Mouse (Mus musculus): ENCODE data around the gene Dmtf1. TPM values are rescaled to one million over a fixed set of nuclear protein-coding genes. Genes with fewer than 3 reads are reported as not detected.
"Not testable (repeated sequence)": the region's sequence is repeated elsewhere in the genome, so short reads cannot be mapped to it uniquely, and the experiment has no call there.

Dmtf1 gene
- total RNA-seq (2017) = 50.0 and 54.4 TPM in 2 replicates

- ATAC-seq (replicated peaks; ENCODE audit: low read depth, poor library complexity, severe bottlenecking) = peak; percentile 93
Observed at GRCm38 (mm10) chr5:9161456-9162041, at the start of gene Dmtf1. Dmtf1 (minus strand) TSS chr5:9161776.

DNA sequence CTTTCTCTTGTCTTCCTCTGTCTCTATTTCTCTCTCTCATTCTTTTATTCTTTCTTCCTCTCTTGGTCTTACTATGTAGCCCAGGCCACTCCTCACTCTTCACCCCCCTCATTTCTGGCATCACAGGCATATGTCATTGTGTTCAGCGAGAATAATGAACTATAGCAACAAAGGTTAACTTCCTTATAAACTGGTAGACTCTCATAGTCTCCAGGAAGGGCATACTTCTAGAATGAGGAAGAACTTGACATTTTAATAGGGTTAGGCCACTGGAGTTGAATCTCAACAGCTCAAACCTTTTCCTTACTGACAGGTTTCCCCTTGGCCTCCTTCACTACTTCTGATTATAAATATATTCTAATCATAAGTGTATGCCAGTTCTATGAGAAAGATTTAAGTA is 24.9 kb upstream of the Dmtf1 start:
- 0 out of 2 replicates have a peak, but pooled peaks have one; percentile 54 for ATAC-seq (replicated peaks; ENCODE audit: low read depth, poor library complexity, severe bottlenecking)

- ATAC-seq (replicated peaks; ENCODE audit: low read depth, poor library complexity, severe bottlenecking) = no peak
Observed at GRCm38 (mm10) chr5:9173295-9173694, 11.7 kb upstream of the Dmtf1 start.

GRCm38 (mm10) chr5:9169328-9170005 is 7.9 kb upstream of the Dmtf1 start:
- peak; percentile 90 for ATAC-seq (replicated peaks; ENCODE audit: low read depth, poor library complexity, severe bottlenecking)

- no peak for ATAC-seq (replicated peaks; ENCODE audit: low read depth, poor library complexity, severe bottlenecking)
Observed at GRCm38 (mm10) chr5:9166366-9166765, 4.8 kb upstream of the Dmtf1 start.

DNA sequence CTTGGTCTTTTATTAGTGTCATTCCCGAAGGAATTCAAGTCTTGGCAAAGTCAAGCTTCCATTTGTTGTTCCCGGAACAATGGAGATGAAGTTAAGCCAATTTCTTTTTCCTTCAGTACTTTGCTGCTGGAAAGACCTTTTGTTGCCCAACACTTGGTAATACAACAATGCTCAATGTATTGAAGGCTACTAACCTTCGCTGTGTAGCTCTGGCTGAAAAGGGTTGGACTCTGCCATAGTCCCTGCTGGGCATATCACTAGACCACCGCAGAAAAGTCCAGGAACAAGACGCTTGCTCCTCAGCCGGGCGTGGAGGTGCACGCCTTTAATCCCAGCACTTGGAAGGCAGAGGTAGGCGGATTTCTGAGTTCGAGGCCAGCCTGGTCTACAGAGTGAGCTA is 3.6 kb upstream of the Dmtf1 start:
- ATAC-seq (replicated peaks; ENCODE audit: low read depth, poor library complexity, severe bottlenecking) = not testable (repeated sequence)

GRCm38 (mm10) chr5:9163411-9163810 is 1.8 kb upstream of the Dmtf1 start:
- ATAC-seq (replicated peaks; ENCODE audit: low read depth, poor library complexity, severe bottlenecking) = no peak

- 0 out of 2 replicates have a peak, but pooled peaks have one; percentile 31 for ATAC-seq (replicated peaks; ENCODE audit: low read depth, poor library complexity, severe bottlenecking)
Observed at GRCm38 (mm10) chr5:9162088-9162487, 512 bp upstream of the Dmtf1 start.

- ATAC-seq (replicated peaks; ENCODE audit: low read depth, poor library complexity, severe bottlenecking) = peak; percentile 12
Observed at GRCm38 (mm10) chr5:9160831-9161455, 633 bp downstream of the Dmtf1 start.

DNA sequence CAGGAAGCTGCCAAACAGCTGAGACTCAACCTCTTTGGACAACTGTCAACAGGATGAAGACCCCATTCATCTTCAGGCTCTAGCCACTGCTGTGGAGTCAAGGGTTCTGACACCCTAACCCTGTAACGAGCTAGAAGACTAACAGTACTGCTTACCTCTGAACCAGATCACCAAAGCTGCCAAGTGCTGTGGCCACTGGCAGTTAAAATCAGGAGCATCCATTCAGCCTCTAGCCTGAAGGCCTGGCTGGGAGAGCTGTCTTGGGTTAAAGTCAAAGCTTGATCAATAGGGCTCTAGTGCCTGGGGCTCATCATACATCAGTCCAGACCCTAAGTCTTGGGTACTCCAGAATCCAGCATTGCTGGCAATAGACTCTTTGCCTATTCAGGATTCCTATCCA is 4.2 kb downstream of the Dmtf1 start:
- no peak for ATAC-seq (replicated peaks; ENCODE audit: low read depth, poor library complexity, severe bottlenecking)

- ATAC-seq (replicated peaks; ENCODE audit: low read depth, poor library complexity, severe bottlenecking) = no peak
Observed at GRCm38 (mm10) chr5:9156746-9157145, 4.8 kb downstream of the Dmtf1 start.

- no peak for ATAC-seq (replicated peaks; ENCODE audit: low read depth, poor library complexity, severe bottlenecking)
Observed at GRCm38 (mm10) chr5:9149273-9149850, 12.2 kb downstream of the Dmtf1 start.

GRCm38 (mm10) chr5:9142376-9142775 is 19.2 kb downstream of the Dmtf1 start:
- no peak for ATAC-seq (replicated peaks; ENCODE audit: low read depth, poor library complexity, severe bottlenecking)

- ATAC-seq (replicated peaks; ENCODE audit: low read depth, poor library complexity, severe bottlenecking) = peak; percentile 95
Observed at GRCm38 (mm10) chr5:9140724-9141123, 20.9 kb downstream of the Dmtf1 start.

DNA sequence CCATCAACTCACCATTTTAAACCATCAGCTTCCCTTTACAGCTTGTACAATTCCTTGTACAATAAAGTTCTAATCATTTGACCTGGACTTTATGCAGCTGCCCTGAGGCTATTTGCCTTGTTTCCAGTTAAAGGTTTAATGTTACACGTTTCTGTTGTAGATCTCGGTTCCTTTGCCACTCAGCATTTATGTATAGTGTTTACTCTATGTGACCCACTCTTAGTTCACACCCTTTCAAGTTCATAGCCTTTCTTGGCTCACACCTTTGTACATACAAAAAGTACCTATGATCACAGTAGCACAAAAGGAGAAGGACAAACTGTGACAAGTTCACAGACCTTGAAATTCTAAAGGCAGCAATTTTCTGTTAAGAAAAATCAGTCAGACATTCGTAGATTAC is 26.0 kb downstream of the Dmtf1 start:
- no peak for ATAC-seq (replicated peaks; ENCODE audit: low read depth, poor library complexity, severe bottlenecking)

- ATAC-seq (replicated peaks; ENCODE audit: low read depth, poor library complexity, severe bottlenecking) = no peak
Observed at GRCm38 (mm10) chr5:9131786-9132185, 29.8 kb downstream of the Dmtf1 start.

DNA sequence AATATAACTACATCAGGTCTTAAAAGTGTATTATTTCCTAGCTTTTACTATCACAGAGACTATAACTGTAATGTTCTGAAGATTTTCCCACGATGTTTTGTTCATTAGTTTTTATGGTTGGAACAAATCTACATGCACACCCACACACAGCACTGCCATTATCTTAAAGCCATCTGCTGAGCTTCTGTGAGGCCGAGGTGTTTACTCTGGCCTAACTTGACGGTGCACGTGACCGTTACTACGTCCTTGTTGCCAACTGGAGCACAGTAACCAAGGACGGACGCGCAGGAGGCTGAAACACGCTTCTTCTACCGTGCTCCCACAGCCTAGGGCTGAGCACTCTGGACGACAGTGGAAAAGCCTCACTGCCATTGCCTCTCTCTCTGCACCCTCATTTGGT is 33.0 kb downstream of the Dmtf1 start:
- no peak for ATAC-seq (replicated peaks; ENCODE audit: low read depth, poor library complexity, severe bottlenecking)

DNA sequence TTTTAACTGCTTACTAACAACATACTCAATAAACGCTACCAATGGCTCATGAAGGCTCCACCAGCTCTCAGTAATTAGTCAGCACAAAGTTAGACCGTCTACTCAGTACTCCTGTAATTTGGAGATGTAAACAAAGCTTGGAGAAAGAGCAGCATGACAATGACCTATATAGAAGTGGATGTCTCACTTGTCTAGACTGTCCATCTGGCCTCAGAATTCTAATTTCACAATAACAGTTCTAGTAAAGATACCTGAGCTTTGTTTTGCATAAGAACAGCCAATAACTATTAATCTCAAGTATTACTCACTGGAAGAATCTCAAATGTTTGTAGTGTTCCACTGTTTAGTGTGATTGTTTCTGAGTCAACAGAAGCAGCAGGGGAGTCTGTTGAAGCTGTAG is 37.4 kb downstream of the Dmtf1 start:
- no peak for ATAC-seq (replicated peaks; ENCODE audit: low read depth, poor library complexity, severe bottlenecking)

DNA sequence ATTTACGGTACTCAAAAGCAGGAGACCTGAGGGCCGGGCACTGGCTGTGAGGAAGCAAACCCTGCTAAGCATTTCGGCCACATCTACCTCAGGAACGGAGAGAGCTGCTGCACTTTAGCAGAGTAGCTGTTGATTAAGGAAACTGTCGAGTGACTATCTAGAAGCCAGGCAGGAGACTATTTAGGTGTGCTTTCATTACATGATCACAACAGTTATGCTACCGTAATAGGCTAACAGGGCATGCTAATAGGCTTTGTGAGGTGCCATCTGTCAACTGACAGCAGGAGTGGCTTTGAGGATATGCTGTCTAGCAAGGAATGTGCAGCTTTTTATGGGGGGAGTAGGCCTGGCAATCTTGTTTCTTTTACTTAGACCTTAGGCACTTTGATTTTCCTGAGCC is 47.4 kb downstream of the Dmtf1 start:
- ATAC-seq (replicated peaks; ENCODE audit: low read depth, poor library complexity, severe bottlenecking) = no peak

GRCm38 (mm10) chr5:9111759-9112158 is 49.8 kb downstream of the Dmtf1 start:
- peak; percentile 79 for ATAC-seq (replicated peaks; ENCODE audit: low read depth, poor library complexity, severe bottlenecking)

DNA sequence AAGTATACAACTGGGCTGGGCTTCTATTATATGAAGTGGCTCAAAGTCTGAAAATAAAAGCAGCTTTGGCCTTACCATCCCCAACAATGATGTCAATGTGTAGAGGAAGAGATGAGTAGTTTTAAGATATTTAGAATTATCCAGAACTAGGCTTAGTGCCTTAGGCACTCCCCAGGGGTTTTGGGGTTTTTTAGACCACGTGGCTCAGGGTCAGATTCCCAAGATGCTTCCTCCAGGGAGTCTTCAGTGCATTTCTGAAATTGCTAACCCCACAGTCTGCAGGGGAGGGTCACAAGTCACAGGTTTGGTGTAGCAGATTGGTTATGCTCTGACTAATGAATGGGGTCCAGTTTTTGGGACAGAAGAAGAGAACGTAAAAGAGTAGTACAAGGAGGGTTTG is 50.3 kb downstream of the Dmtf1 start:
- no peak for ATAC-seq (replicated peaks; ENCODE audit: low read depth, poor library complexity, severe bottlenecking)
